Mouse (Mus musculus) midbrain, embryonic 10.5 days (tissue): ENCODE measurements around the gene Ccdc93. TPM values are rescaled to one million over a fixed set of nuclear protein-coding genes. Genes with fewer than 3 reads are reported as not detected.

ENCODE experiments used
- DNase-seq: peaks from one replicate; pipeline ENCODE4 v3.0.0-alpha.2; 2017; ENCODE audit warnings: low spot score
- H3K27ac ChIP-seq: fragments of 300-500 bp; sonication (generic); replicated peaks from 2 replicates; pipeline ENCODE4 v1.5.1; 2016; ENCODE audit warnings: mild to moderate bottlenecking
- H3K27me3 ChIP-seq: fragments of 300-500 bp; sonication (generic); 2 replicates; pipeline ENCODE4 v1.6.1; 2016; ENCODE audit warnings: low read depth, mild to moderate bottlenecking; ENCODE audit not compliant: poor library complexity, severe bottlenecking
- H3K36me3 ChIP-seq: fragments of 300-500 bp; sonication (generic); 2 replicates; pipeline ENCODE4 v1.6.1; 2016; ENCODE audit warnings: mild to moderate bottlenecking, moderate library complexity
- H3K4me1 ChIP-seq: fragments of 300-500 bp; sonication (generic); 2 replicates; pipeline ENCODE4 v1.6.1; 2016
- H3K4me3 ChIP-seq: fragments of 300-500 bp; sonication (generic); 2 replicates; pipeline ENCODE4 v1.5.1; 2016; ENCODE audit warnings: mild to moderate bottlenecking, moderate library complexity
- H3K9me3 ChIP-seq: fragments of 300-500 bp; sonication (generic); replicated peaks from 2 replicates; pipeline ENCODE4 v1.6.1; 2016; ENCODE audit warnings: mild to moderate bottlenecking
- WGBS: fragments of 180-500 bp; shearing (Covaris S2); methylation state at CpG from one replicate; pipeline ENCODE4 v1.1.7; 2016; 5-methylcytosine and 5-hydroxymethylcytosine counted together
- polyA plus RNA-seq: library from polyadenylated mRNA; unstranded; fragments of >200 nt; fragmentation: Nextera tagmentation; extraction: Ambion mirVana; gene quantifications from 2 replicates; pipeline ENCODE4 v1.2.1, GENCODE M21; 2016

Ccdc93 gene
- polyA plus RNA-seq, 1 experiment from 2014 or later = 9.9 TPM

DNA sequence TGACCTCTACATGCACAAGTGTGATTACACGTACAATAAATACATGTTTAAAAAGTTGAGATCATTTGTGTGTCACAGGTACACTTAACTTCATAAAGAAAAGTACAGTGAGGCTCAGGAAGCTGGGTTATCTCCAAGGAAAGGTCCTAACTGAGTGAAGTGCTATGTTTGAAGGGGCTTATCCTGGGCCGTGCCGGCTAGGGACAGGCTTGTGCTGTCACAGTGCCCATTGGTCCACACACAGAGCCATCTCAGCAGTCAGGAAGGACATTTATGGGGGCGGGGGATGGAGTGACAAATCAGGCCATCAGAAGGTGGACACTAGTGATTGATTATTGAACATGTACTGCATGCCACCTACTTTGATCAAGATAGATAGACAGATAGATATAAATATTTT, 22.2 kb downstream of the Ccdc93 start:
- peaks cover 34% of the 10 kb centered on the region for H3K36me3 ChIP-seq
- no peak overlapping the region for H3K4me3 ChIP-seq
- 84% methylated on average over 4 of the region's 4 CpGs for WGBS
- no peaks in the 10 kb centered on the region for H3K9me3 ChIP-seq
- H3K27ac ChIP-seq = no peak overlapping the region
- DNase-seq = no peak
- H3K4me1 ChIP-seq = peaks cover 5% of the 10 kb centered on the region
- H3K27me3 ChIP-seq = no peaks in the 10 kb centered on the region

DNA sequence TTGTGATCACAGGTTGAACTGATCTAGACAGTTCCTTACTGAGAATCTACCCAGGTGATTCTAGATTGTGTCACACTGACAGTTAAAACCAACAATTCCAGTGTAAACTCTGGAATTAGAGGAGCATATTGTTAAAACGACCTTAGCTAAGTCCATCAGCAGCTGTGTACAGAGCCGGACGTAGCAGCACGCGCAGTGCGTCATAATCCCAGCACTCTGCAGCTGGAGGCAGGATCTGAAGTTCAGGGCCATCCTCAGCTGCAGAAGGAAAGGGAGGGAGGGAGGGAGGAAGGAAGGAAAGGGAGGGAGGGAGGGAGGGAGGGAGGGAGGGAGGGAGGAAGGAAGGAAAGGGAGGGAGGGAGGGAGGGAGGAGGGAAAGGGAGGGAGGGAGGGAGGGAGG, 24.1 kb downstream of the Ccdc93 start:
- Histone ChIP-seq H3K36me3 (peaks cover 17% of the 10 kb centered on the region), H3K9me3 (no peaks in the 10 kb centered on the region), H3K4me1 (peaks cover 5% of the 10 kb centered on the region), H3K4me3 (no peak overlapping the region), H3K27me3 (no peaks in the 10 kb centered on the region), H3K27ac (no peak overlapping the region)
- DNase-seq = no peak
- WGBS = 83% methylated on average over 6 of the region's 6 CpGs

DNA sequence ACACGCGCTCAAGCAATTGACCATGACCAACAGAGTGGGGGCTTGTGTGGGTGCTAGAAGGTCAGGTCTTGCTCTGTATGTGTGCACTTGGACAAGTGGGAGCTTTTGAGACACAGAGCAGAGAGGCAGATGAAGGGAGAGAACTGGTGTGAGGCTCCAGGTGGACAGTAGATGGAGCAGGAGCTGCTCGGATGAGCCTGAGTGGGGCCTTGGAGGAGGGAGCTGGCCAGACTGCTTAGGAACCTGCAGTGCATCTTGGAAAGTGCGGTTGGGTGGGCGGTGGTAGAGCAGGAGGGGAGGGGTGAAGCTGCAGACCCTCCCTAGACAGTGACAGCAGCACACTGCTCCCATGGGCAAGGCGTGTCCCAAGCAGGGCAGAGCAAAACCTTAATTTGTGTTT, 29.2 kb downstream of the Ccdc93 start:
- Histone ChIP-seq H3K27ac (no peak overlapping the region), H3K36me3 (peaks cover 37% of the 10 kb centered on the region), H3K27me3 (no peaks in the 10 kb centered on the region), H3K9me3 (no peaks in the 10 kb centered on the region), H3K4me3 (no peak overlapping the region), H3K4me1 (no peaks in the 10 kb centered on the region)
- WGBS = 73% methylated on average over 6 of the region's 6 CpGs
- DNase-seq = no peak

DNA sequence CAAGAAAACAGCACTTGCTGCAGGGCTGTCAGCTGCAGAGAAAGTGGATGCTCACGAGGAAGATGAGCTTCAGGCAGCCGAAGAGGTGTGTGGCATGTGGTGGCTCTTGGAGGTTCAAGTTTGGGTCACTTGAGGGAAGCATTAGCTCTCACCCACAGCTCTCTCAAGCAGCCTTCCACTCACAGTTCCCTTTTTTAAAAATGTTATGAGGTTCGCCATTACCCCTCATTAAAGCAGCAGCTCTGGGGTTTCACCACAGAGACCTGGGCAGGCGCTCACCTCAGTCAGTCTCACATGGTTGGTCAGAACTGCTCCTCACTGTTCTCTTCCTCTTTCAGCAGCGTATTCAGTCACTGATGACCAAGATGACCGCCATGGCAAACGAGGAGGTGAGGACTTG, 31.0 kb downstream of the Ccdc93 start:
- peaks cover 30% of the 10 kb centered on the region for H3K36me3 ChIP-seq
- H3K4me3 ChIP-seq = no peak overlapping the region
- no peaks in the 10 kb centered on the region for H3K4me1 ChIP-seq
- no peaks in the 10 kb centered on the region for H3K9me3 ChIP-seq
- no peaks in the 10 kb centered on the region for H3K27me3 ChIP-seq
- H3K27ac ChIP-seq = no peak overlapping the region
- 92% methylated on average over 7 of the region's 7 CpGs for WGBS
- DNase-seq = no peak

DNA sequence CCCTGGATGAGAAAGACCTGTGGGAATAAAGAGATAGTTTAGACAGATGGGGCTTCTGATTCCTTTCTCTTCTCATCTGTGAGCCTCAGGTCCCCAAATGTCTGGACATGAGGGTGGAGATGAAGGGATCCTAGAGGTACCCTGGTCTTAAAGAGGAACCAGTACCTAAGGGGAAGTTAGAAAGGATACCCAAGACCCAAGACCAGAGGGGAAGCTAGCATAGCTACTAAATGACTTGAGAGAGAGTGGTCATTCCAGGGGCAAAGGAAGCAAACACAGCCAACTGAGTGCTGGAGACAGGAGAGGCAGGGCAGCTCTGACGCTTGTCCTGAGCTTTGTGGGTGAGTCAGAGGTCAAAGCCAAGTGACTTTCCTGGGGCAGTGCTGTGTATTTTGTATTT, 31.8 kb downstream of the Ccdc93 start:
- H3K4me1 ChIP-seq = no peaks in the 10 kb centered on the region
- WGBS = 72% methylated on average over 1 of the region's 1 CpGs
- H3K4me3 ChIP-seq = no peak overlapping the region
- no peak overlapping the region for H3K27ac ChIP-seq
- no peaks in the 10 kb centered on the region for H3K9me3 ChIP-seq
- peaks cover 29% of the 10 kb centered on the region for H3K36me3 ChIP-seq
- no peaks in the 10 kb centered on the region for H3K27me3 ChIP-seq
- DNase-seq = no peak

DNA sequence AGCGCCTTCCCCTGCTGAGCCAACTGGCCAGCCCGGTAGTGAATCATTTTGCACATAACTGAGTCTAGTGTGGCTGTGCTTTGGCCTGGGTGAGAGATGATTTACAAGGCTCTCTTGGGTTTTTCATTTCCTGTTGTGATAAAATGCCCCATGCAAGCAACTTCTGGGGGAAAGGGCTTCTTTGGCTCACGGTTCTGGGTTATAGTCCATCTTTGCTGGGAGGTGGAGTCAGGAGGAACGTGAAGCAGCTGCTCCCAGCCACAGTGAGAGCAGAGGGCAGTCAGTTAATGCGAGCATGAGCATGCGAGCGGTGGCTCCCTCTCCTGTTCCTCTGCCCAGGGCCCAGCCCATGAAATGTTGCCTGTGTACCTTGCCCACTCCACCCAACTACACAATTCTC, 33.0 kb downstream of the Ccdc93 start:
- Histone ChIP-seq H3K27ac (no peak overlapping the region), H3K9me3 (no peaks in the 10 kb centered on the region), H3K4me3 (no peak overlapping the region), H3K4me1 (no peaks in the 10 kb centered on the region), H3K36me3 (peaks cover 32% of the 10 kb centered on the region), H3K27me3 (no peaks in the 10 kb centered on the region)
- DNase-seq = no peak
- 87% methylated on average over 7 of the region's 7 CpGs for WGBS

DNA sequence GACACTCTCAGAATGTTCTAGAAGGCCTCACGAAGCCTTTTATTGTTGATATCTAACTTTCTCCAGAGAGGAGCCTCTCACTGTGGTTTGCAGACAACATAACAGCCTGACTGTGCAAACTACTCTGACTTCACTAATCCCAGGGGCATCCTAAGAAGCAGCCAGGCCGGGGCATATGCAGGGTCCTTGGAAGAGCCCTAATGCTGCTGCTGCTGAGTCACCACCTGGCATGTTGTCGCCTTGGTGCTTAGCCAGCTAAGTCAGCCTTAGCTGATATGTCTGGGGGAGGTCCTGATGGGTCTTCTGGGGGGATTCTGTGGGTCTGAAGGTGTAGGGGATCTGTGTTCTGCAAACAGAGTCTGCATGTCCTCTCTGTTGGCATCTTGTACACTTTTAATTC, 35.4 kb downstream of the Ccdc93 start:
- Histone ChIP-seq H3K27me3 (no peaks in the 10 kb centered on the region), H3K4me3 (no peak overlapping the region), H3K36me3 (peaks cover 45% of the 10 kb centered on the region), H3K9me3 (no peaks in the 10 kb centered on the region), H3K27ac (no peak overlapping the region), H3K4me1 (no peaks in the 10 kb centered on the region)
- WGBS = 89% methylated on average over 3 of the region's 3 CpGs
- DNase-seq = no peak

DNA sequence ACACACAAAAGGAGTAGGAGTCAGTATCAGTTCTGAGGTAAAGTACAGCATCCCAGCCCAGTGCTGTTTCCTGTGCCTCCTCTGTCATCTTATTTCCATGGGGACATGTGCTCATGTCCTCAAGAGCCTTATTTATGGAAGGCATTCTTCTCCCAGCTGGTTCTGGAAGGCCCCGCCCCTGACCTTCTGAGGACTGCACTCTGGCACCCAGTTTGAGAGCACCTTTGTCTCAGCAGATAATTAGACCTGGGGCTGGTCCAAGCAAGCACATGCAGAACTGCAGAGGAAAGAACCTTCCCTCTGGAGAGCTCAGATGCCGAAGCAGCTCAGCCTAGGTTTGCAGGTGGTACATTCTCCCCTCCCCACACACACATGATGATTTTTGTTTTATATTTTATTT, 37.4 kb downstream of the Ccdc93 start:
- Histone ChIP-seq H3K4me3 (no peak overlapping the region), H3K27ac (no peak overlapping the region), H3K9me3 (no peaks in the 10 kb centered on the region), H3K36me3 (peaks cover 31% of the 10 kb centered on the region), H3K4me1 (no peaks in the 10 kb centered on the region), H3K27me3 (no peaks in the 10 kb centered on the region)
- 90% methylated on average over 2 of the region's 2 CpGs for WGBS
- no peak for DNase-seq

DNA sequence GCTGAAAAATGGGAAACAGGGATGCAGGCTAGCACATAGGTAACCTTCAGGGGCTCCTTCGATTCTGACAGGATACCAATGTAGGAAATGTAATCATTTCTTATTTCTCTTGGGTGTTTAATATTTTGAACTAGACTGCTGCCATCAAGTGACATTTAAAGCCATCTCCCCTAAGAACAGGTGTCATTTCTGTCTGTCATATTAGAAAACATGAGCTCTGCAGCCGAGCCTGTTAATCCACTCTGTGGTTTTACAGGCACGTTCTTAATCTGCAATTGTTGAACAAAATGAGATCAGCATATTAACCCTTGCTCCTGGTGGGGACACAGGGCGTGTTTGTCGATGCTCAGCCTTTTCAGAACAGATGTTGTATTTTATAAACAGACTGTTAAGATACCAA, 40.7 kb downstream of the Ccdc93 start:
- H3K27me3 ChIP-seq = no peaks in the 10 kb centered on the region
- peaks cover 29% of the 10 kb centered on the region for H3K36me3 ChIP-seq
- WGBS = 85% methylated on average over 5 of the region's 5 CpGs
- no peak overlapping the region for H3K27ac ChIP-seq
- H3K4me1 ChIP-seq = no peaks in the 10 kb centered on the region
- H3K9me3 ChIP-seq = no peaks in the 10 kb centered on the region
- no peak for DNase-seq
- no peak overlapping the region for H3K4me3 ChIP-seq

DNA sequence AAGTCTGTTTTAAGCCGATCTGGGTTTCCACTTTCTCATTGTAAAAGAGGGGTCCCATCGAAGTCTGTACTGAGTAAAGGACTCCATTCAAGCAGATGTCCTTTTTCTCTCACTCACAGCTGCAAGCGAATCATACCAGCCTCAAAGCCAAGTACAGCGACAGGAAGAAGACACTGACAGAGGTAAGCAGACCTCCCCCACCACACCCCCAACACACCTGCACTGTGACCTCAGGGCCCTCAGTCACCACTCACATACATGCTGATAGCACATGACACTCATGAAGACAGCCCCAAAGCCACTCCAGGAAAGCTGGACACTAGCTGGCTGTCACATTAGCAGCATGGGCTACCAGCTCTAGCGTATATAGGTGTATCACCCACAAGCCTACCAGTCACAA, 46.9 kb downstream of the Ccdc93 start:
- no peak overlapping the region for H3K4me3 ChIP-seq
- WGBS = 94% methylated on average over 5 of the region's 5 CpGs
- DNase-seq = no peak
- no peaks in the 10 kb centered on the region for H3K9me3 ChIP-seq
- no peaks in the 10 kb centered on the region for H3K27me3 ChIP-seq
- H3K27ac ChIP-seq = no peak overlapping the region
- peaks cover 56% of the 10 kb centered on the region for H3K36me3 ChIP-seq
- H3K4me1 ChIP-seq = no peaks in the 10 kb centered on the region

DNA sequence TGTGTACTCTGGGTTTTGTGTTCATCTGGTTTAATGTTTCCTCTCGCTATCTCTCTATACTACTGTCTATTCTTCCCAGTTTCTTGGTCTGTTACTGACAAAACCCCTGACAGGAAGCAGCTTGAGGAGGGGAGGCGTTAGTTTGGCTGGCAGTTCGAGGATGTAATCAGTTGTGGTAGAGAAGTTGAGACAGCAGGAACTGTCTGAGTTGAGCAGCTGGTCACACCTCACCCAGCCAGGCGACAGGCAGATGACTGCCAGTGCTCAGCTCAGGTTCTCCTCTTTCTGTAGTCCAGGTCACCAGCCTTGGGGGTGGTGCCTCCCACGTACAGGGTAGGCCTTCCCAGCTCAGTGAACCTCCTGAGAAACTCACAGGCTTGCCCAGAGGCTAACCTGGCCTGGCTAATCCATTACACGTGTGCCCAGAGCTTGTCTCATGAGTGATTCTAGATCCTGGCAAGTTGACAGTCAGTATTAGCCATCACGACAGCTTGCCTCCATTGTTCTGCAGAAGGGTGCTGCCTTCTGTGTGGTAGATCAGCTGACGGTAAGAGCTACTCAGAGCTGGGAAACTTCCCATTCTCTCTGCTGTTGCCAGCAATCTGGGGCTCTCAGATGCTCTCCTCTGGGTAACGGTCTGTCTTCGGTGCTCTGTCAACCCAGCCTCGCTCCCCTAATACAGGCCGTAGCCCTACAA, 47.6 kb downstream of the Ccdc93 start:
- Histone ChIP-seq H3K4me3 (no peak overlapping the region), H3K9me3 (no peaks in the 10 kb centered on the region), H3K27ac (no peak overlapping the region), H3K36me3 (peaks cover 63% of the 10 kb centered on the region), H3K27me3 (no peaks in the 10 kb centered on the region), H3K4me1 (no peaks in the 10 kb centered on the region)
- no peak for DNase-seq
- WGBS = 90% methylated on average over 12 of the region's 12 CpGs

DNA sequence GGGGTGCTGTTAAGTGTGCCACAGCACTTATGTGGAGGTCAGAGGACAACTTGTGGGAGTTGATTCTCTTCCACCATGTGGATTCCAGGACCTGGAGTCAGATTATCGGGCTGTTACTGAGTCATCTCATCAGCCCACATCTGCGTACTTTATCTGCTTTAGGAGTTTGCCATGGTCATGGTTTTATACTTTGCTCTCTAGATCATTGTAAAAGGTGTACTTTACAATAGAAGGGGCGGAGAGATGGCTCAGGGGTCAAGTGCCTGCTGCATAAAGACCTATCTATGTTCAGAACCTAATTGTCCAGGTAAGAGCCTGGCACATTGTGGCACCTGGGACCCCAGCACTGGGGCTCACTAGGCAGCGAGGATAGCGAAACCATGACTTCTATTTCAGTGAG, 48.6 kb downstream of the Ccdc93 start:
- DNase-seq = no peak
- no peaks in the 10 kb centered on the region for H3K9me3 ChIP-seq
- no peak overlapping the region for H3K4me3 ChIP-seq
- no peak overlapping the region for H3K27ac ChIP-seq
- 91% methylated on average over 5 of the region's 5 CpGs for WGBS
- no peaks in the 10 kb centered on the region for H3K27me3 ChIP-seq
- H3K4me1 ChIP-seq = no peaks in the 10 kb centered on the region
- H3K36me3 ChIP-seq = peaks cover 67% of the 10 kb centered on the region

DNA sequence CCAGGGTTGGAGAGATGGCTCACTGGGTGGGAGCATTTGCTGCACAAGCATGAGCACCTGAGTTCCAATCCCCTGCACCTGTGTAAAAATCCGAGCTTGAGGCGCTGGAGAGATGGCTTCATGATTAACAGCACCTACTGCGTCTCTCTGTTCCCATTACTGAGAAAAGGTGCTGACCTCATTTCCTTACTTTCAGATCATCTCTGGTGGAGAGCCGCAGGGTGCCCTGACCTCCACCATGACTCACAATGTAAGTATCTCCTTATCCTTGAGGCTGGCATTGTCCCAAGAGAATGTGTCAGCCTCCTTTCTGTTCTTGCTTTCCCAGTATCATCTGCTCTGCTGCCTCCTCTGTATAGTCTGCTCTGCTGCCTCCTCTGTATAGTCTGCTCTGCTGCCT, 52.2 kb downstream of the Ccdc93 start:
- DNase-seq = no peak
- no peaks in the 10 kb centered on the region for H3K9me3 ChIP-seq
- no peaks in the 10 kb centered on the region for H3K4me1 ChIP-seq
- no peak overlapping the region for H3K27ac ChIP-seq
- peaks cover 64% of the 10 kb centered on the region for H3K36me3 ChIP-seq
- no peak overlapping the region for H3K4me3 ChIP-seq
- 87% methylated on average over 4 of the region's 4 CpGs for WGBS
- H3K27me3 ChIP-seq = no peaks in the 10 kb centered on the region

DNA sequence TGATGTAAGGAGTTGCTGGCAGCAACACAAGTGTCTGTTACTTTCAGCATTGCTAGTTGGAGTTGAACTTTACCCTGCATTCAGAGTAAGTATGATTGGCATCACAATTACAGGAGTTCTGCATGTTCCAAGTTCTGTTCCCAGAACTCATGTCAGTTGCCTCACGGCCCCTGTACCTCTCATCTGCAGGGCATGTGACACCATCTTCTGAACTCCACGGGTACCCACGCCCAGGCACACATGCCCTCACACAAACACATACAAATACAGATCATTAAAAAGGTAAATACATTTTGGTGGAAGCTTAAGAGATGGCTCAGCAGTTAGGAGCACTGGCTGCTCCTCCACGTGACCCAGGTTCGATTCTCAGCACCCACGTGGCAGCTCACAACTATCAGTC, 56.0 kb downstream of the Ccdc93 start:
- Histone ChIP-seq H3K27me3 (no peaks in the 10 kb centered on the region), H3K4me1 (no peaks in the 10 kb centered on the region), H3K27ac (no peak overlapping the region), H3K9me3 (no peaks in the 10 kb centered on the region), H3K36me3 (peaks cover 43% of the 10 kb centered on the region), H3K4me3 (no peak overlapping the region)
- no peak for DNase-seq
- WGBS = 89% methylated on average over 6 of the region's 6 CpGs
